Mouse (Mus musculus) spleen, embryonic (tissue): ENCODE measurements around the gene Galc.
"Not testable (repeated sequence)": the region's sequence is repeated elsewhere in the genome, so short reads cannot be mapped to it uniquely, and the experiment has no call there.

Source experiments
- CTCF ChIA-PET: fragments of 350-600 bp; sonication (Branson Sonifier 250); formaldehyde crosslinking; loops from one replicate; lab custom pipeline; 2022; lab: Charles Lee

Galc gene

DNA sequence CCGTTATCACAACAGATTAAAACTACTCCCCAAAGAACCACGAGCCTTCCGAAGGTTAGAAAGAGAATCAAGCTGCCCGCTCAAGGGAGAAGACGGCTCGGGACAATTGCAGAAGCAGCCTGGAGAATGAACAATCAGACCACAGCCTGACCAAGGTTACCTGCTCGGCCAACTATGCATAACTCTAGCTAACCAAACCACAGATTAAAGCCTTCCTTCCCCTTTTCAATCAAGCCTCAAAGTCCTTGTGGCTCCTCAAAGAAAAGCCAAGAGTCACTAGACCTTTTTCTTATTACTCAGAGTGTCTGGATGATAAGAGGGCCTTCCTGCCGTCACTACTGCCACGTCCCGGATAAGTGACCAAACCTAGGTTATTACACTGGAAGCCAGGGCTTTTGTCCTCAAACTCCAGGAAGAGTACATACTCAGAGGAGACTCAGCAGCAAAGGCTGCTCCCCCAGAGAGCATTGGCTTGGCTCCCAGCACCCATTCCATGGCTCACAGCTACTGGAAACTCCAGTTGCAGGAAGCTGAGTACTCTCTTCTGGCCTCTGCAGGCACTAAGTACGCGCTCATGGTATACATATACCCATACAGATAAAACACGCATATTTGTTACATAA lies 3.8 kb downstream of the Galc start:
- CTCF ChIA-PET = interaction anchor here (0.7 kb wide), 1 partner anchor 38 kb away, joined by 4 read pairs; no protein-coding TSS in a partner anchor

DNA sequence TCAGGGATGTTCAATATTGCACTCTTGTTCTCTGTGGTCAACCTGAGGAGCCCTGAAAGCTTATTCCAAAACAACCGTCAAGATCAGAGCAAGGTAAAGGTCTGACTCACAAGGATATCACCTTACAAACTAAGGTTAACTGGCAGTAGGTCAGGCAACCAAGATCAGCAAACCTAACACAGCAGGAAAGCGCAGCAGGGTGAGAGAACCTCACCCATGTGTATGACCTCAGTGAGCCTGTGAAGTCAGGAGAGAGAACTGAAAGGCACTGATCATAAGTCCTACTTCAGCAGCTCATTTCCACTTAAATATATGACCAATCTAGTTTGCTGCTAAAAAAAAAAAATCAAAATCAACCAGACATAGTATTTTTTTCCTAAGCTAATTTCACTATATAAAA lies 6.8 kb downstream of the Galc start:
- CTCF ChIA-PET = no interaction called here

DNA sequence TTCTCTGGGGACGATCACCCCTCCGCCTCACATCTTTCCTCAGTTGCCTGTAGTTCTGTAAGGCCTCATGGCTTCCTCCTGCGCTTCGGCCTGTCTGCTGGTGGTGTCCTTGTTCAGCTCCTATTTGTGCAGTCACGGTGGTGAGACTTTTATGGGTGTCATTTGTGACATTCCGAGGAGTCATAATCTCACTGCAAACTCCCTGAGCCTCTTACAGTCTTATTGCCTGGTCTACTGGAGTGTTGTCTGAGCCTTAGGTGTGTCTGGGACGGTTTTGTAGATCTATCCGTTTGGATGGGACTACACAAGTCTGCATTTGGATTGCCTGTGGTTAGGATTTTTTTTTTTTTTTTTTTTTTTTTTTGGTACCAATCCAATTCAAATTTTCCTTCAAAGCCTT lies 8.9 kb downstream of the Galc start:
- CTCF ChIA-PET = no interaction called here

DNA sequence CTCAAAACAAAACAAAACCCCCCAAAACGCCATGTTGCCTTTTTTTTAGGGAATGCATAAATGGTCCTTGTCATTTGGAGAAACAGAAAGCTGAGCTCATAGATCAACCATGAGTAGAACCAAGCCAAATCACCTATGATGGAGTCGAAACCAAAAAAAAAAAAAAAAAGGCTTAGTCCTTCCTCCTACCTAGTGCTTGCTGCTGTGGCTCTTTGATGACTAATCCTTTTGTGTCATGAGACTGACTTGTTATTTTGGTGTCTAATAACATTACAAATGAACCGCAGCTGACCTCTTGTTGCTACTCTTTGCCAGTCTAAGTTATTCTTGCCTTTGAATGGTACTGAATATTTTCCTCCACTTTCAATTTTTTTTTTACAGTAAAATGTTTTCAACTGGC lies 9.6 kb downstream of the Galc start:
- CTCF ChIA-PET = no interaction called here

DNA sequence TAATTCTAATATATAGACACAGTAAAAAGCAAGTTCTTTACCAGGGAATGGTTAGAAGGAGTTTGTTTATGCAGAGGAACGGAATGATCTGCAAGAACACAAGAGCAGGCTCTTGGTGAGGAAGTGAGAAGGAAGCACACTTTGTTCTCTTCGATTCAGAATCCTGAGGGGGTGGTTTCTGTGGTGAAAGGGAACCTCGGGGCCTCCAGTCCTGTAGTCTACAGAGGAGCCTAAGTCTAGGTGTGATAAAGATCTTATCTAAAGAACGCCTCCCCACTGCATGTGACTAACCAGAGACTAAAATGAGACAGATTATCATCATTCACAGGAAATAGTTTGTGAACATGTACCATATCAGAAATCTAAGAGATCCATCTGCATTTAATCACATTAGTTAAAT lies 12.4 kb downstream of the Galc start:
- CTCF ChIA-PET = no interaction called here

DNA sequence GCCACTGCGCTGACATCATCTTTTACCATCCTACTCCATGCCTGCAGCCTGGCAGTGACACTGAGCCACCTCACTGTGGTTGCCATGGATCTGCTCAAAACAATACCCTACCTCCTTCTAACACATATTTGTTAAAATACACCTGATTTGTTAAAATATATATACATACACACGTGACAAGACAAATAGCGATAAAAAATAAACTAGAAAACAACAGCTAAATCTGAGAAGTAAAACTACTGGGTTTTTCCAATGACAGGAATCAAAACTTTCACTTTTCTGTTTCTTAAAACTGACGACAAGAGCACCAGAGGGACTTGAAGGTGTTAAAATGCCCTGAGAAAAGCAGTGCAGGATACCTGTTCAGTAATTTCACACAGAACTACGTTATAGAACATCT lies 14.4 kb downstream of the Galc start:
- CTCF ChIA-PET = no interaction called here

DNA sequence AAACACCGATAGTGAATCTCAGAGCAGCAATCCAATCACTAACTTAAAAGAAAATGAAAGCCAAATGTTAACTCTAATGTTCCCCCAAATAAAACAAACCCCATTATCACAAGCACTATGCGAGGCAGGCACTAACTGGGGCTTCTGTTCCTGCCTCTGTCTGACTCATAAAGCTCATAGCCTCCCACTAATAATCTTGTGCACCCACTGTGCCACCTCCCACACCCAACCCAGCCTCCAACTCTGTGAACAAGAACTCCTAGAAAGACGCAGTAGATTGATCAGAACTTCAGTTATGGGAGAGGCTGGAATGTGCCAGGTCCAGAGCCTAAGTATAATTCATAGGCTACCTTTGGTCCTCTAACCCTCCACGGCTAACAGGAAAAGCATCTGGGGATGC lies 15.1 kb downstream of the Galc start:
- CTCF ChIA-PET = no interaction called here

DNA sequence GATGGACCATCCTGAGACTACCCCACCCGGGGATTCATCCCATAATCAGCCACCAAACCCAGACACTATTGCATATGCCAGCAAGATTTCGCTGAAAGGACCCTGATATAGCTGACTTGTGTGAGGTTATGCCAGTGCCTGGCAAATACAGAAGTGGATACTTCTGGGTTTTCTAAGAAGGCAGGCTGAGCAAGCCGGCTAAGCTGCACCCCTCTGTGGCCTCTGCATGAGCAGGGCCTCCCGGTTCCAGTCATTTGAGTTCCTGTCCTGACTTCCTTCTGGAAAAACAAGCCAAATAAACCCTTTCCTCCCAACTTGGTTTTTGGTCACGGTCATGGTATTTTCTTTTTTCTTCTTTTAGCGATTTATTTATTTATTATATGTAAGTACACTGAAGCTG lies 20.8 kb downstream of the Galc start:
- CTCF ChIA-PET = not testable (repeated sequence)

DNA sequence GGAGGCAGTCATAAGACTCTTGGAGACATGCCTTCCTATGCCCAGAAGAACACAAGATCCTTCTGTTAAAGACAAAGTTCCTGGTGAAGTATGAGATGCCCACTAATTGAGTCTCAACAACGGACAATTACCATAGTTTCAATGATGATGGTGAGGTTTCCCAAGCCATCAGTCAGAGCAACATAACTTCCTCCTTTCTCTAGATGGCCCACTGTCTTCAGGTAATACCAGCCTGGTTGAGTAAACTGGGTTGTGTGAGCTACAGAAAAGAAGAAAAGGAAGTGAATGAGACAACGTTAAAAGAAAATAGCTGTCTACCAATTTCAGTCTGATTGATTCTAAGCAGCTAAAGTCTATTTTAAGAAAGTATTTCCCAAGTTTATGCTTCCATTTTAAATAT lies 32.2 kb downstream of the Galc start:
- CTCF ChIA-PET = no interaction called here

DNA sequence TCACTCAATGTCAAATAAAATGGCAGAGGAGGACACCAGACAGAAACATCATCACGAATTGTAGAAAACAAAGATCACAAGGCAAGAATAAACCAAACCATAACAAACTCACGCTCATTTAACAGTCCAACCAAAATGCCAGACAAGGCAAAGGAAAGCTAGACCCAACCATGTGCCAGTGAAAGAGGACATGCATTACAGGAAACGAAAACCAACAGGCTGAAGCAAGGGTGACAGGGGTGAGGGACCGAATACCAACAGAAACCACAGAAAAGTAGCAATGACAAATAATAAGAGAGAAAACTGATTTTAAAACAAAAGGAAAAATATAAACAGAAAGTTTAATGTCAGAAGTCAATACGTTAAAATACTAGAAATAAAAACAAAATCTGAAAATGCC lies 36.0 kb downstream of the Galc start:
- CTCF ChIA-PET = no interaction called here

DNA sequence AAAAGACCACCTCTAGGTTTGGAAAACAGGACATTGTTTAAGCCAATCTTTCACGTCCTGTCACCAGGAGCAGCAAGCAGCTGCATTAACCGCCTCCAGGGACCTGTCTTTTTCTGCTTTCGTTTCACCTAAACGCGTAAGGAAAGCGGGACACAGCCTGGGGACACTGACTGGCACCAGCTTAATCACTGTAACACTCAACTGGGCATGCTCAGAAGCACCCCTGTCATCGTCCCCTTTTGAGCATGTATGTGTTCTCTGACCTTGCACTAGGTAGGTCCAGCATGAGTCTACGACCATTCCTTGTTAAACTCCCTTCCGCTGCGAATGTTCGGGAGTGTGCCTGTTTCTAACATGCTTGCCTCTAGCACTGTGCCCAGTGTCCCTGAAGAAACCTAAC lies 42.8 kb downstream of the Galc start:
- CTCF ChIA-PET = no interaction called here

DNA sequence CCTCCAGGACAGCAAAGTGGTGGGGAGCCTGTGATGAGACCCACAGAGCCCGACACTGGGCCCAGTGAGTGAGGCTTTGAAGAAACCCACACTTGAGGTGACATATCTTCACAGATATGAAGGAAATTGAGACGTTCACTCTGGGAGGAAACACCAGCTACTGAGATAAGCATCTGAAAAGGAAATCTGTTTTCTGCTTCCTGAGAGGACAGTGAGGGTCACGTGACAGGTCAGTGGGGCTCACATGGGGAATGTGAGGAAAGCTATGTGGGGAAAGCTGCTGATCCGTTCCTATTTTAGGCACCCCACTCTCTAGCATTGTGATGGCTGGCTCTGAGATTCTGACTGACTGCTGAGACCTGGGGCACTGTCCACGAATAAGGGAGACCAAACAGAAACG lies 43.7 kb downstream of the Galc start:
- CTCF ChIA-PET = no interaction called here

DNA sequence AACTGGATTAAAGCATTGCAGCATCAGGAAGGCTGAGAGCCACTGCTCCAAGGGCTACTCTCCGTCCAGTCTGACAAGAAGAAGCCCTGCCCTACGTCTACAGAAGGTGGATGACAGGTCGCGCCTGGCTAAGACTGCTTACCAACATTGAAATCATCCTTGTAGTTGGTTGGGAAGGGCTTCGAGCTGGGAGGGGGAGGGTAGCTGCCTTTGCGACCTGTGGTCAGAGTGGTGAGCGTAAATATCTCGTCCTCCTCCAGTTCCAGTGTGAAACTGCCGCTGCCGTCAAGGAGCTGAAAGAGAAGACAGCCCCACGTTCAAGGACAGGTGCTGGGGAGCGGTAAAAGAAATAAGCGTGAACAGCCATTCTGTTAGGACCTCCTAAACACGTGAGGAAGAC lies 45.1 kb downstream of the Galc start:
- CTCF ChIA-PET = interaction anchor here (2.5 kb wide), 1 partner anchor 129 kb away, joined by 9 read pairs; no protein-coding TSS in a partner anchor

DNA sequence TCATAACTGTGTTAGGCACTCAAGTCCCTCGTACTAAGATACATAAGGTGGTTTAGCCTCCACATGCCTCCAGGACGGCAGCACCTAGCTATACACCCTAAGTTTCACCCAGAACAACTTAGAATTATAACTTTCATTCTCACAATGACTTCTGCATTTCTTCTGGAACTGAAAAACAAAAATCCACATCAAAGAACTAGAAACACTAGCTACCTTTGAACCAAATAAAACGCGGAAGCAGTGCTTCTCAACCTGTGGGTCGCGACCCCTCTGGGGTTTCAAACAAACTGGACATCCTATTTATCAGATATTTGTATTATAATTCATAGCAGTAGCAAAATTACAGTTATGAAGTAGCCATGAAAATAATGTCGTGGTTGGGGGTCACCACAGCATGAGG lies 45.5 kb downstream of the Galc start:
- CTCF ChIA-PET = interaction anchor here (2.5 kb wide), 1 partner anchor 129 kb away, joined by 9 read pairs; no protein-coding TSS in a partner anchor

DNA sequence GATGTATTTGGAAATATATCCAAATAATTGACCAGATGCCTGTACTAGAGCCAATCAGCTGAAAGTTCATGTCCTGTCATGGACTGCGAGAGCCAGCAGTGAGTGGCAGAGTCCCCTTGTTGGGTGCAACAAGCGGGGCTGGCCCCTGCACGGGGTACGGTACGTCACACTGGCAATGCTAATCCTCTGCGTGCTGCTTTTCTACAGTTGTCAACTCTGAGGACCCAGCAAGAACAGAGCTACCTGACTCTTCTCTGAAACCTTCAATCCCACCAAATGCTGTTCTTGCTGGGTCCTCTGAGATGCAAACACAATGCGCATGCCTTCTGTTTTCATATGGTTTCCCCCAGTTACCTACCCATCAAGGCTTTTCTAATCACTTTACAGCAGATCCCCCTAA lies 45.9 kb downstream of the Galc start:
- CTCF ChIA-PET = interaction anchor here (0.6 to 2.5 kb wide), 2 partner anchors 63 to 130 kb away, joined by 4 to 9 read pairs; no protein-coding TSS in a partner anchor

DNA sequence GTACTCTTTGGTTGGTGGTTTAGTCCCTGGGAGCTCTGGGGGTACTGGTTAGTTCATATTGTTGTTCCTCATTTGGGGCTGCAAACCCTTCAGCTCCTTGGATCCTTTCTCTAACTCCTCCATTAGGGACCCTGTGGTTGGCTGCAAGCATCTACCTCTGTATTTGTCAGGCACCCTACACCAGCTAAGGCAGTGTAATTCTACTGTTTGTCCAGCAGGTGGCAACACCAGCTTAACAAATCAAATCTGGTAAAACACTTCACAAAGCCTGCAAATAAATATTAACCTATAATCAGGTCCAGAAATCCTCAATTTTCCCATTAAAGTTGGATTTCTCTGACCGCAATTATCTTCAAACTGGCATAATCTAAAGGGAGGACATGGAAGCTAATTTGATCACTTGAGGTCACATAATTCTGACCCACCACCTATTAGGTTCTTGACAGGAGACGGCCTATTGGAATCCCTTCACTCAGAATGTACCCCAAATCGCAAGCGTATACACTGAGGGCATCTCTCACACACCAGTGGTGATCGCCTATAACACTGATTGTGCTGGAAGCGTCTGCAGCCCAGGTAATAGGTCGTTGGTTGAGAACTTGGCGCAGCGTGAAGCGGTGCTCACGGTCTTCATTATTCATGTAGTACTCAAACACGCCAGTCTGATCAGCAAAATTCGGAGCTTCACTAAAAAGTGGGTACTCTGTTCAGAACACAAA lies 46.6 kb downstream of the Galc start:
- CTCF ChIA-PET = interaction anchor here (0.6 to 2.5 kb wide), 3 partner anchors 64 to 130 kb away, joined by 3 to 9 read pairs (median 4); no protein-coding TSS in a partner anchor

DNA sequence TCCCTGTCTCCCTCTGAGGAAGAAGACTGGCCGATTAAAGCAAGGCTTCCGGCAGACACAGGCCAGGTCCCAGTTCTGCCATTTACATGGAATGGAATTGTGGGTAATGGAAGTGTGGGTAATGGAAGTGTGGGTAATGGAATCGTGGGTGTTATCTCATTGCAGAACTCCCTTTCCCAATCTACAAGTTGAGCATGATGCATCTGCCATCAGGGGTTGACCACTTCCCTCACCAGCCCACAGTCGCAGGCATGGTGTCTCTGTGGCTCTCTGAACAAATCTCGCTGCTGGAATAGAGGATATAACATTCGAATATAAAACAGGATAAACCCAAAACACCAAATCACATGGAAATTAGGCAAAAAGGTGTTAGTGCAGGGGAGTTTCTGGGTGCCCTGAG lies 48.8 kb downstream of the Galc start:
- CTCF ChIA-PET = no interaction called here

DNA sequence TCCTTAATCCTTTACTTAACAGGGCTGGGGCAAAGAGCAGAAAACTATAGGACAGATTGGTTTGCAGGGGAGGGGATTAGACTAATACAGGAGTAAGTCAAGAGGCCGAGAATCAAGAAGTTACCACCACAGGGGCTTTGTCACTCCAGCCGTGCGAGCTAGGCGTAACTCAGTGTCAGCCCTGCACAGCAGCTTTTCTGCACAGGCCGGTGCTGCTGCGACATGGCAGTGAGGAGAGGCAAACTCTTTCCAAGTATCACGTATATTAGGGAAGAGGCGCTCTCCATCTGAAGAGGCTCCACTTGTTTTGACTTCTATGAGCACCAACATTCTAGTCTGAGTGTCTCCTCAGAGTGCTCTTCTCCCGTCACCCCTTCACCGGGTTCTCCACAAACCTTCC lies 51.2 kb downstream of the Galc start:
- CTCF ChIA-PET = no interaction called here

DNA sequence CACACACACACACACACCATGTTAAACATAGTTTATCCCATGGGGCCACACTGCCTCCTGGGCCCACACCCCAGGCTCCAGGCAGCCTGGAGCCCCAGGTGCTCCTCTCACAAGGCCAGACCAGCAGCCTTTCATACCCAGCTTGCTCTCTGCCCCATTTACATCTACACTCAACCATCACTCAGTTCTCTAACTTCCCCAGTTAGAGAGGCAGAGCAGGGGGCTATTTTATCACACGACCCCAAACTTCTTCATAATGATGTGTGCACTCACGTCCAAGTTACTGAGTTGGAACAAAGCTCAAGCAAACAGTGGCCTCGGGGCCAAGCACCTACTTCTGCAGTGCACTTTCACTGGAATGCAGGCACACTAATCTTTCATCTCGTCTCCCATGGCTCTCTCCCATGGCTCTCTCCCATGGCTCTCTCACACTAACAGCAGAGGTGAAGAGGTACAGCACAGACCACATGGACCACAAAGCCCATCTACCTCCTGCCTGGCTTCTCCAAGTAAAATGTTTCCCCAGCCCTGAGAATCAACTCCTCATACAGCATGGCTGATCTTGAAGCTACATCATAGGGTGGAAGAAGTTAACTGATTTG lies 53.7 kb downstream of the Galc start:
- CTCF ChIA-PET = no interaction called here

DNA sequence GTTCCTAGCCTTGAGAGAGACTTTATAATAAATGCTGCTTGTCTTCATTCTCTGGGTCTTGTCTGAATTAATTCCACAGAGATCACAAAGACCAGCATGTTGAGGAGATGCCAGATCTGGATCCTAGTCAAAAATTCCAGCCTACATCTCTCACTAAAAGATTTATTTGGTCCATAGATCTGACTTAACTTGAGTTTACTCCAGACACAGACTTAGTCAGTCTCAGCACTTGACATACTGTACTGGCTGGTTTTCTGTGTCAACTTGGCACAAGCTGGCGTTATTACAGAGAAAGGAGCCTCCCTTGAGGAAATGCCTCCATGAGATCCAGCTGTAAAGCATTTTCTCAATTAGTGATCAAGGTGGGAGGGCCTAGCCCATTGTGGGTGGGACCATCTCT lies 61.9 kb downstream of the Galc start:
- CTCF ChIA-PET = no interaction called here

DNA sequence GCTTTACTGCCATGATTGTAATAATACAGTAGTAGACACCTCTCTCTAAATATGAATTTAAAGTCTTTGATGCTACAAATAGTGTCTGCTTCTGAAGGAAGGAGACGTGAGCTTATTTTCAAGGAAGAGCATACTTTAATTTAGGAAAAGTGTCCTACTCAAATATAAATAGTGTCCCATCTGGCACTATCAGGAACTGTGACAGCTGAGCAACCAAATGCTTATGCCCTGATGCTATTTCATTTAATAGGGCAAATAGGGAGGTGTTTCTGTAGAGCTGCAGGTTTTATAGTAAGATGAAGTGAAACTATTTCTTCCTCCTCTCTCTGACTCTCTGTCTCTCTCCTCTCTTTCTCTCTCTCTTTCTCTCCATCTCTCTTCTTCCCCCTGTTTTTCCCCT lies 69.1 kb downstream of the Galc start:
- CTCF ChIA-PET = no interaction called here

DNA sequence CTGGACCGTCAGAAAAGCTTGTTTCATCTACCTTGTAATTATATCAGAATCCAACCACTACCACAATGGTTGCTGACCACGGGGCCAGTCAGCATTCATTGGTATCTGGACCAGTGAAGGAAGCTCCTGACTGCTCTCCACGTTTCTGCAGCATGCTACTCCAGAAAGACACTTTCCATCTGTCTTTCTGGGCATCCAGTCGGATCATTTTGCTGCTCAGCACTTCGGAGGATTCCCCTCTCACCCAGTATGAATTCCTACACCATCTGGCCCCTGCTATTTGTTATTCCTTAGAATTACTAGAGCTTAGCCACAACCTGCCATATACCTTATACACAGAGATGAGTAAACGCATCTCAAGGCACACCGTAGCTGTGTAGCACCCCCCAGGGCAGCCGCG lies 70.2 kb downstream of the Galc start:
- CTCF ChIA-PET = no interaction called here
